8 mouse cellular contexts compared by ENCODE assay signal in the genomic region with DNA sequence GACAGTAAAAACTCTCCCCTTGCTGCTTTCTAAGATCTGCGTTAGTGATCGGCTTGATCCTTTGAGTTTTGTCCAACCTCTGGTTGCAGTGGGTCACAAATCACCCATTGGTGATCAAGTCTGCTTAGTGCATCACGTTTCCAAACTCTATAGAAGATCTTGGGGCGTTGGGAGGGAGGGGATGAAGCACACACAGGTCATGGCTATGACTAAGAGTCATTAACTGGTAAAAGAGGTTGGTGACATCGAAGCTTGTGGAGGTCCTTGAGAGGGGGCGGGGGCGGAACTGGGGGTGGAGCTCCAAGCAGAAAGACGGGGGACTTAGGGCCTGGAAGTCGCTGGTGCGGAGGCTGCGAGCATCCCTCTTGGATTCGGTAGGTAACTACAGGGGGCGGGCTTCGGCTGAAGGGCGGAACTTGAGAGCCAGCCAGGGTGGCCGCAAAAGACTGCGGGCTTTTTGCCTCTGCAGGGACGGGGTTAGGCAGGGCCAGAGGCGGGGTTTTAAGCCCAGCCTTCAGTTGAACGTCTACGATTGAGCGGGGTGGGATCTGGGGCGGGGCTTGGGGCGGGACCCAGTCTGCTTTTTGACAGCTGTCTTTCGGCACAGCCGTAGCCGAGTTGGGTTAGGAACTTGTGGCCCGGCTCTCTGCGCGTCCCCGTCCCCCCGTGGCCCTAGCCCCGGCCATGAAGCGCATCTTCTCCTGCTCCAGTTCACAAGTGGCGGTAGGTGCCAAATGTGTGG. TPM values are rescaled to one million over a fixed set of nuclear protein-coding genes. Genes with fewer than 3 reads are reported as not detected.
DNase-seq lines count a peak whose midpoint lies in the region; ATAC-seq lines count a peak whose summit lies in the region.

Ankrd35 (plus strand) TSS at position 405 of the 742 bp plus-strand sequence.

- peak; percentile 90 for DNase-seq in MN1 (ENCODE audit: low spot score)
- peak; percentile 86 for DNase-seq in cerebellum, adult 9-10 months
- DNase-seq in hindbrain, embryonic 10.5 days (ENCODE audit: low spot score) = peak; percentile 86
- peak; percentile 32 for DNase-seq in layer of hippocampus, adult 9-10 months (ENCODE audit: low spot score)
- peak; percentile 66 for DNase-seq in ovary, adult 18-20 months (ENCODE audit: low spot score)
- peak; percentile 92 for DNase-seq in thymus, postnatal 0 days (ENCODE audit: low spot score)

- H3K27ac ChIP-seq in hindbrain, embryonic 10.5 days = peak within 1 kb of the TSS; percentile 59; the same call in 1 of the 2 replicates
- no peak within 1 kb of the TSS for H3K27ac ChIP-seq in lung, embryonic 15.5 days

- peaks cover 21% of the 10 kb centered on the region for H3K27me3 ChIP-seq in hindbrain, embryonic 10.5 days (ENCODE audit: insufficient read depth, poor library complexity, severe bottlenecking)
- no peaks in the 10 kb centered on the region for H3K27me3 ChIP-seq in lung, embryonic 15.5 days

- no peaks in the 10 kb centered on the region for H3K9me3 ChIP-seq in hindbrain, embryonic 10.5 days
- H3K9me3 ChIP-seq in lung, embryonic 15.5 days = no peaks in the 10 kb centered on the region

- H3K4me3 ChIP-seq in hindbrain, embryonic 10.5 days = peak within 1 kb of the TSS; percentile 57
- peak within 1 kb of the TSS; percentile 43 for H3K4me3 ChIP-seq in lung, embryonic 15.5 days

- peak within 1 kb of the TSS; percentile 89 for H3K4me2 ChIP-seq in lung, embryonic 15.5 days

- WGBS in hindbrain, embryonic 10.5 days = 4% methylated on average over 35 of the region's 35 CpGs
- WGBS in lung, embryonic 15.5 days = 4% methylated on average over 35 of the region's 35 CpGs

- peaks cover 20% of the 10 kb centered on the region for H3K4me1 ChIP-seq in hindbrain, embryonic 10.5 days (replicated peaks)
- peaks cover 7% of the 10 kb centered on the region; the same call in 1 of the 2 replicates for H3K4me1 ChIP-seq in lung, embryonic 15.5 days

- no peaks in the 10 kb centered on the region for H3K36me3 ChIP-seq in hindbrain, embryonic 10.5 days
- no peaks in the 10 kb centered on the region for H3K36me3 ChIP-seq in lung, embryonic 15.5 days

- peak within 1 kb of the TSS; percentile 16; the same call in 1 of the 2 replicates for H3K9ac ChIP-seq in lung, embryonic 15.5 days

- ATAC-seq in frontal cortex, adult (ENCODE audit: low TSS enrichment) = peak; percentile 90
- ATAC-seq in lung, embryonic 15.5 days (ENCODE audit: borderline replicate concordance, extremely low read depth, low FRiP score, low TSS enrichment) = peak; percentile 97

RNA-seq across cellular contexts. Expression of gene Ankrd35, which starts in this region (rescaled TPM):
- polyA plus RNA-seq in hindbrain, embryonic 10.5 days (2016; fragmentation: Nextera tagmentation; extraction: Ambion mirVana) = 0.10 and 0.16 TPM in 2 replicates
- polyA plus RNA-seq in lung, embryonic 15.5 days (2015; fragmentation: Nextera tagmentation; extraction: Ambion mirVana) = 0.24 and 0.52 TPM in 2 replicates
- 1.5 and 1.9 TPM in 2 replicates for polyA plus RNA-seq in thymus, postnatal 0 days (2015; fragmentation: Nextera tagmentation; extraction: Ambion mirVana)

Comparison
In these comparisons a context has a peak if more than half of its experiments do, and no peak if none do; other contexts are left out.
1. Peak in DNase-seq, H3K4me3 ChIP-seq and H3K27ac ChIP-seq in hindbrain, embryonic 10.5 days; RNA of the gene not detected or under 1 TPM.
2. Peak in ATAC-seq, H3K4me3 ChIP-seq, H3K9ac ChIP-seq and H3K4me2 ChIP-seq in lung, embryonic 15.5 days; RNA of the gene not detected or under 1 TPM.
3. DNase-seq: peak in every context shown above with its lines; median percentile 92 in thymus, postnatal 0 days; 90 in MN1; 86 in cerebellum, adult 9-10 months; 86 in hindbrain, embryonic 10.5 days; 66 in ovary, adult 18-20 months; 32 in layer of hippocampus, adult 9-10 months.